Mouse (Mus musculus) liver, embryonic 13.5 days (tissue): Measurements from ENCODE around the gene Olfr1224-ps1. TPM values are rescaled to one million over a fixed set of nuclear protein-coding genes. Genes with fewer than 3 reads are reported as not detected.

ENCODE experiments used
- polyA plus RNA-seq: library from polyadenylated mRNA; unstranded; fragments of >200 nt; fragmentation: Nextera tagmentation; extraction: Ambion mirVana; gene quantifications from 2 replicates; pipeline ENCODE4 v1.2.1, GENCODE M21; 2015

The Olfr1224-ps1 gene
- polyA plus RNA-seq, 1 experiment from 2014 or later, result not detected

Other genes with a start within 250 kb of the Olfr1224-ps1 start
- not detected in 2 replicates for gene Olfr1209, start 248.9 kb downstream of the Olfr1224-ps1 start, polyA plus RNA-seq
- gene Olfr1211, start 226.0 kb downstream of the Olfr1224-ps1 start, polyA plus RNA-seq, result not detected in 2 replicates
- gene Olfr1212, start 210.1 kb downstream of the Olfr1224-ps1 start, polyA plus RNA-seq, result not detected in 2 replicates
- gene Gm13762, start 183.8 kb downstream of the Olfr1224-ps1 start, polyA plus RNA-seq, result not detected in 2 replicates
- not detected in 2 replicates for gene Olfr1214, start 171.4 kb downstream of the Olfr1224-ps1 start, polyA plus RNA-seq
- gene Olfr1215, start 157.1 kb downstream of the Olfr1224-ps1 start, polyA plus RNA-seq, result not detected in 2 replicates
- not detected in 2 replicates for gene Olfr1216, start 145.8 kb downstream of the Olfr1224-ps1 start, polyA plus RNA-seq
- not detected in 2 replicates for gene Olfr1217, start 132.0 kb downstream of the Olfr1224-ps1 start, polyA plus RNA-seq
- not detected in 2 replicates for gene Olfr1218, start 102.9 kb downstream of the Olfr1224-ps1 start, polyA plus RNA-seq
- not detected in 2 replicates for gene Olfr1219, start 80.6 kb downstream of the Olfr1224-ps1 start, polyA plus RNA-seq
- gene Olfr1220, start 57.3 kb downstream of the Olfr1224-ps1 start, polyA plus RNA-seq, result not detected in 2 replicates
- gene Olfr1221, start 46.8 kb downstream of the Olfr1224-ps1 start, polyA plus RNA-seq, result not detected in 2 replicates
- not detected in 2 replicates for gene Olfr1222, start 31.0 kb downstream of the Olfr1224-ps1 start, polyA plus RNA-seq
- not detected in 2 replicates for gene Olfr1223, start 12.5 kb downstream of the Olfr1224-ps1 start, polyA plus RNA-seq
- gene Olfr1225, start 10.6 kb upstream of the Olfr1224-ps1 start, polyA plus RNA-seq, result not detected in 2 replicates
- not detected in 2 replicates for gene Olfr1226, start 36.0 kb upstream of the Olfr1224-ps1 start, polyA plus RNA-seq
- gene Olfr1228, start 90.0 kb upstream of the Olfr1224-ps1 start, polyA plus RNA-seq, result not detected in 2 replicates
- gene Olfr1229, start 123.9 kb upstream of the Olfr1224-ps1 start, polyA plus RNA-seq, result not detected in 2 replicates
- not detected in 2 replicates for gene Olfr1230, start 133.2 kb upstream of the Olfr1224-ps1 start, polyA plus RNA-seq
- not detected in 2 replicates for gene Olfr1231, start 143.0 kb upstream of the Olfr1224-ps1 start, polyA plus RNA-seq
- gene Olfr1232, start 165.6 kb upstream of the Olfr1224-ps1 start, polyA plus RNA-seq, result not detected in 2 replicates
- gene Olfr1233, start 178.3 kb upstream of the Olfr1224-ps1 start, polyA plus RNA-seq, result not detected in 2 replicates
- not detected in 2 replicates for gene Olfr1234, start 200.8 kb upstream of the Olfr1224-ps1 start, polyA plus RNA-seq
- not detected in 2 replicates for gene Olfr1238, start 245.6 kb upstream of the Olfr1224-ps1 start, polyA plus RNA-seq